17 mouse cellular contexts compared by ENCODE assay signal in genomic region chr7:75700771-75701345, GRCm38 (mm10).
DNase-seq lines count a peak whose midpoint lies in the region; ATAC-seq and TF ChIP-seq lines count a peak whose summit lies in the region.
"Had no signal": no experiment of that assay in that cellular context is flagged by ENCODE, and none has a peak within 500 bp of the region (broad histone marks: within the 10 kb centered on the region; RNA-seq: fewer than 3 reads in every experiment).

No protein-coding gene starts in this region.

- intact Hi-C loops in gastrocnemius, adult 2 months (cut with DNase I), result no loop called here

- H3K4me2 ChIP-seq in midbrain, embryonic 11.5 days, result no peak overlapping the region
- no peak overlapping the region for H3K4me2 ChIP-seq in midbrain, embryonic 15.5 days
- H3K4me2 ChIP-seq: embryonic facial prominence, embryonic 15.5 days; forebrain, embryonic 12.5 days; limb, embryonic 12.5 days; stomach, embryonic 15.5 days had no signal

- no peak for ATAC-seq in midbrain, embryonic 11.5 days (ENCODE audit: low FRiP score)
- ATAC-seq in midbrain, embryonic 15.5 days (replicated peaks), result no peak
- ATAC-seq in activated CD4-positive, CD25-positive, alpha-beta regulatory T cell, adult 4 months, result peak; percentile 10
- ATAC-seq in megakaryocyte, adult 5-6 weeks (ENCODE audit: poor library complexity, severe bottlenecking), result peak; percentile 29
- ATAC-seq: hindbrain, postnatal 0 days had no signal

- H3K36me3 ChIP-seq in midbrain, embryonic 11.5 days (ENCODE audit: control insufficient read depth, insufficient read depth, low read length), result 0 out of 2 replicates have a peak, but pooled peaks cover 2% of the 10 kb centered on the region
- no peaks in the 10 kb centered on the region for H3K36me3 ChIP-seq in midbrain, embryonic 15.5 days (replicated peaks)

- TF ChIP-seq CTCF in gastrocnemius, adult 2 months (IDR thresholded peaks at IDR 0.05), result no peak

- no peak overlapping the region for H3K4me3 ChIP-seq in gastrocnemius, adult 2 months
- H3K4me3 ChIP-seq in midbrain, embryonic 11.5 days (ENCODE audit: low read depth, low read length), result no peak overlapping the region
- H3K4me3 ChIP-seq in midbrain, embryonic 15.5 days, result no peak overlapping the region
- H3K4me3 ChIP-seq: embryonic facial prominence, embryonic 15.5 days; forebrain, embryonic 12.5 days; limb, embryonic 12.5 days; stomach, embryonic 15.5 days had no signal

- no peaks in the 10 kb centered on the region for H3K9me3 ChIP-seq in midbrain, embryonic 11.5 days (ENCODE audit: control insufficient read depth, low read length)
- no peaks in the 10 kb centered on the region for H3K9me3 ChIP-seq in midbrain, embryonic 15.5 days
- H3K9me3 ChIP-seq: embryonic facial prominence, embryonic 15.5 days; forebrain, embryonic 12.5 days; limb, embryonic 12.5 days; megakaryocyte, embryonic 14.5 days; stomach, embryonic 15.5 days had no signal

- no peak for DNase-seq in gastrocnemius, adult 2 months
- DNase-seq in gastrocnemius, adult 18-20 months (ENCODE audit: low spot score), result no peak
- peak; percentile 10 for DNase-seq in midbrain, embryonic 11.5 days (ENCODE audit: low spot score, missing footprints)
- no peak for DNase-seq in cerebellum, postnatal 36 days
- DNase-seq in cerebellum, adult 8-10 months, result no peak
- DNase-seq: cerebellum, adult 2 months; heart, postnatal 4 days; right cerebral cortex, postnatal 25 days had no signal

- no peaks in the 10 kb centered on the region for H3K27me3 ChIP-seq in midbrain, embryonic 11.5 days (ENCODE audit: control insufficient read depth, insufficient read depth, low read length)
- H3K27me3 ChIP-seq in midbrain, embryonic 15.5 days (replicated peaks), result no peaks in the 10 kb centered on the region
- H3K27me3 ChIP-seq: embryonic facial prominence, embryonic 15.5 days; forebrain, embryonic 12.5 days; limb, embryonic 12.5 days; megakaryocyte, embryonic 14.5 days; stomach, embryonic 15.5 days had no signal

- no peaks in the 10 kb centered on the region for H3K4me1 ChIP-seq in midbrain, embryonic 11.5 days (ENCODE audit: control insufficient read depth, insufficient read depth, low read length)
- H3K4me1 ChIP-seq in midbrain, embryonic 15.5 days, result no peaks in the 10 kb centered on the region
- H3K4me1 ChIP-seq: embryonic facial prominence, embryonic 15.5 days; forebrain, embryonic 12.5 days; limb, embryonic 12.5 days; stomach, embryonic 15.5 days had no signal

- 0 out of 2 replicates have a peak overlapping the region, but pooled peaks have one; percentile 20 for H3K27ac ChIP-seq in gastrocnemius, adult 2 months
- H3K27ac ChIP-seq in midbrain, embryonic 11.5 days (ENCODE audit: low read depth, low read length), result no peak overlapping the region
- no peak overlapping the region for H3K27ac ChIP-seq in midbrain, embryonic 15.5 days
- H3K27ac ChIP-seq: embryonic facial prominence, embryonic 15.5 days; forebrain, embryonic 12.5 days; hindbrain, postnatal 0 days; limb, embryonic 12.5 days; stomach, embryonic 15.5 days had no signal

- no peak overlapping the region for H3K9ac ChIP-seq in midbrain, embryonic 11.5 days (ENCODE audit: low read length)
- H3K9ac ChIP-seq in midbrain, embryonic 15.5 days, result no peak overlapping the region
- H3K9ac ChIP-seq: embryonic facial prominence, embryonic 15.5 days; forebrain, embryonic 12.5 days; limb, embryonic 12.5 days; stomach, embryonic 15.5 days had no signal

- 93% methylated on average over 10 of the region's 10 CpGs for WGBS in midbrain, embryonic 11.5 days
- WGBS in midbrain, embryonic 15.5 days, result 92% methylated on average over 10 of the region's 10 CpGs

Comparison
In these comparisons a context has a peak if more than half of its experiments do, and no peak if none do; other contexts are left out.
1. ATAC-seq: peak in activated CD4-positive, CD25-positive, alpha-beta regulatory T cell, adult 4 months (single experiment) and megakaryocyte, adult 5-6 weeks (single experiment); none in midbrain, embryonic 11.5 days (single experiment) and midbrain, embryonic 15.5 days (single experiment).